Mouse (Mus musculus) brain, embryonic 18.5 days (tissue): Measurements from ENCODE around the gene Tspan14.

ENCODE experiments used
- DNase-seq: peaks from one replicate; pipeline ENCODE4 v3.0.0-alpha.2; 2012; ENCODE audit warnings: low read depth, low spot score

Tspan14 gene

GRCm38 (mm10) chr14:40885225-40885624 is 81.4 kb downstream of the Tspan14 start:
- DNase-seq, result no peak

DNA sequence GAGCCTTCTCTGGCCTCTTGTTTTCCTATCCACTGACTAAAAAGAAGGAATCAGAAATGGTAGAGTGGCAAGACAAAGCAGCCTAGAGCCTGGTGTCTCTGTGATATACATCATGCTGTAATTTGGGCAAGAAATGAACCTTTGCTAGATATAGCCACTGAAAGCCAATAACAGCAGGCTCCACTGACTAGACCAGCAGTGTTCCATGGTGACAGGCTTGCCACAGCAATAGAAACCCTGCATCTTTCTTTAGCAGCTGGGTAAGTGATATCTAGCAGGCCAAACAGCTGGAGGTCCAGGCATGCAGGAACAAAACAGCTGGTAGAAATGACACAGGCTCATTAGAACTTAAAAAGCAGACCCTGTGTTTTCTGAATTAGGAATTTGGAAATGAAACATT is 92.0 kb downstream of the Tspan14 start:
- no peak for DNase-seq

- no peak for DNase-seq
These were observed 92.6 kb downstream of the Tspan14 start for GRCm38 (mm10) chr14:40873961-40874360.

GRCm38 (mm10) chr14:40870598-40870997 is 96.0 kb downstream of the Tspan14 start:
- DNase-seq, result no peak

GRCm38 (mm10) chr14:40864811-40865514 is 101.6 kb downstream of the Tspan14 start:
- DNase-seq, result no peak

DNA sequence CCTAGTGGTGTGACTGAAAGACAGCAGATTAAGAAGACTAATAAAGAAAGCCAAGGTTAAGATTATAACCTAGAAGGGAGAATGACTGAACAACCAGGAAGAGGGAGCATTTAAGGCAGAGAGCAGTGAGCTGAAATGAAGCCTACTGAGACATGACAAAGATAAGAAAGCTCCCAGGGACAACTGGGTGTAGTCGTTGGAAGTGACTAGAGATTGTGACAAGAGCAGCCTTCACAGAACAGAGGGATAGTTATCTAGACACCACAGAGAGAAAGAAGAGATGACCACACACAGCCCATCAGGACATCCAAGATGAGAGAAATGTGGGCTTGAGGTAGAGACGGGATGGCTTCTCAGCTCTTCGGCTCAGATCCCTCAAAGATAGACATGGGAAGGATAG is 102.9 kb downstream of the Tspan14 start:
- DNase-seq, result no peak

- DNase-seq, result no peak
These were observed 103.6 kb downstream of the Tspan14 start for GRCm38 (mm10) chr14:40863022-40863421.
